Mouse (Mus musculus) ES-E14 (cell line): ENCODE measurements around the gene Olfr969. TPM values are rescaled to one million over a fixed set of nuclear protein-coding genes. Genes with fewer than 3 reads are reported as not detected.

Experiments
- total RNA-seq: library from RNA; depleted of rRNA; stranded (reverse); fragments of 300-350 nt; gene quantifications from 2 replicates; pipeline ENCODE4 v1.2.3, GENCODE M21; 2012; rRNA removed

Gene Olfr969
- total RNA-seq, 1 experiment, result not detected

Other genes with a start within 250 kb of the Olfr969 start
- not detected in 2 replicates for gene Olfr958, start 236.9 kb upstream of the Olfr969 start, total RNA-seq
- not detected in 2 replicates for gene Olfr959, start 215.4 kb upstream of the Olfr969 start, total RNA-seq
- gene AW551984, start 186.5 kb upstream of the Olfr969 start, total RNA-seq, result 0.74 and 2.0 TPM in 2 replicates
- not detected in 2 replicates for gene Olfr148, start 180.3 kb upstream of the Olfr969 start, total RNA-seq
- not detected in 2 replicates for gene Olfr960, start 169.6 kb upstream of the Olfr969 start, total RNA-seq
- gene Olfr961, start 145.9 kb upstream of the Olfr969 start, total RNA-seq, result not detected in 2 replicates
- gene Olfr963, start 123.7 kb upstream of the Olfr969 start, total RNA-seq, result not detected in 2 replicates
- gene Olfr149, start 83.8 kb upstream of the Olfr969 start, total RNA-seq, result not detected in 2 replicates
- gene Olfr965, start 79.6 kb upstream of the Olfr969 start, total RNA-seq, result not detected in 2 replicates
- gene Olfr150, start 60.0 kb upstream of the Olfr969 start, total RNA-seq, result not detected in 2 replicates
- not detected in 2 replicates for gene Olfr967, start 44.7 kb upstream of the Olfr969 start, total RNA-seq
- gene Olfr968, start 7.7 kb upstream of the Olfr969 start, total RNA-seq, result 0.05 TPM in 1 of 2 replicates, not detected in the other
- not detected in 2 replicates for gene Olfr970, start 17.9 kb downstream of the Olfr969 start, total RNA-seq
- not detected in 2 replicates for gene Olfr971, start 45.9 kb downstream of the Olfr969 start, total RNA-seq
- not detected in 2 replicates for gene Olfr972, start 75.5 kb downstream of the Olfr969 start, total RNA-seq
- not detected in 2 replicates for gene Olfr229, start 116.4 kb downstream of the Olfr969 start, total RNA-seq
- not detected in 2 replicates for gene Olfr974, start 146.6 kb downstream of the Olfr969 start, total RNA-seq
- not detected in 2 replicates for gene Olfr975, start 161.1 kb downstream of the Olfr969 start, total RNA-seq
- gene Olfr976, start 170.2 kb downstream of the Olfr969 start, total RNA-seq, result not detected in 2 replicates
- not detected in 2 replicates for gene Olfr978, start 201.2 kb downstream of the Olfr969 start, total RNA-seq
- 0.13 TPM in 1 of 2 replicates, not detected in the other for gene Olfr979, start 212.5 kb downstream of the Olfr969 start, total RNA-seq
- gene Olfr980, start 218.6 kb downstream of the Olfr969 start, total RNA-seq, result 0.16 TPM in 1 of 2 replicates, not detected in the other
- not detected in 2 replicates for gene Olfr981, start 230.5 kb downstream of the Olfr969 start, total RNA-seq